8 mouse cellular contexts compared by ENCODE assay signal in the genomic region with DNA sequence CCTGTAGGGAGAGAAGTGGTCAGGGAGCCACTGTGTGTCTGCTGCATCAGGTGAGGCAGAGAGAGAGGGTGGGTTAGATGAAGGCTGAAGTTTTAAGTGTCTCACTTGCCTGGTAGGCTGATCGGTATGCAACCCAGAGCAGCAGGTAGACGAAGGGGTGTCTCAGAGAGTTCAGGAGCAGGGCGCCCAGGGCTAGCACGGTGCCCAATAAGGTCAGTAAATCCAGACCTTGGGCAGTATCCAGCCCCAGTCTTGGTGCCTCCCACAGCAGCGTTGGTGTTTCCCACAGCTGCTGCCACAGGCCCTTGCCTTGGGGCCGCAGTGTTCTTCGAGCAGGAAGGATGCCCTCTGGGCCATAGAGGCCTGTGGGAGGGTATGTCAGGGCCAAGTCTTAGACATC. TPM values are rescaled to one million over a fixed set of nuclear protein-coding genes. Genes with fewer than 3 reads are reported as not detected.
A peak's percentile ranks its signal among the peaks of the same experiment; 100 is the strongest.
DNase-seq lines count a peak whose midpoint lies in the region; ATAC-seq and TF ChIP-seq lines count a peak whose summit lies in the region.

No protein-coding gene starts in this region.

- peaks cover 7% of the 10 kb centered on the region for H3K4me1 ChIP-seq in testis, adult 2 months (ENCODE audit: control insufficient read depth, insufficient read depth, low read length)
- peaks cover 18% of the 10 kb centered on the region for H3K4me1 ChIP-seq in limb, embryonic 14.5 days (ENCODE audit: control insufficient read depth, insufficient read depth, low read length)

- TF ChIP-seq POLR2A in testis, adult 2 months (IDR thresholded peaks at IDR 0.05; ENCODE audit: control insufficient read depth, low read depth, low read length): no peak; the same call in 1 of the 2 replicates
- no peak for TF ChIP-seq POLR2A in limb, embryonic 14.5 days (IDR thresholded peaks at IDR 0.05; ENCODE audit: borderline replicate concordance, extremely low read depth, insufficient read depth, insufficient read length)

- no peak for TF ChIP-seq CTCF in testis, adult 2 months (IDR thresholded peaks at IDR 0.05; ENCODE audit: control insufficient read depth, insufficient read depth, insufficient replicate concordance, low read depth, low read length)

- H3K4me2 ChIP-seq in limb, embryonic 14.5 days (replicated peaks; ENCODE audit: low read depth, low read length, severe bottlenecking): peak overlapping the region; percentile 77

- DNase-seq in cerebellum, adult 11-12 months: peak; percentile 43
- DNase-seq in cerebellum, adult 11 months: no peak
- no peak for DNase-seq in testis, postnatal 14 days (ENCODE audit: low spot score)
- DNase-seq in limb, embryonic 14.5 days (ENCODE audit: low spot score): no peak
- peak; percentile 49 for DNase-seq in testis, postnatal 10 days (ENCODE audit: low spot score)
- DNase-seq in B cell, adult 2 months: no peak
- DNase-seq in yolk sac, embryonic 10.5 days (ENCODE audit: low spot score): no peak

- WGBS in limb, embryonic 14.5 days: 84% methylated on average over 6 of the region's 7 CpGs

- H3K9ac ChIP-seq in limb, embryonic 14.5 days (ENCODE audit: low read depth, low read length, severe bottlenecking): peak overlapping the region; percentile 83

- H3K4me3 ChIP-seq in testis, adult 2 months (ENCODE audit: control insufficient read depth, low read depth, low read length): peak overlapping the region; percentile 98
- peak overlapping the region; percentile 89 for H3K4me3 ChIP-seq in limb, embryonic 14.5 days (replicated peaks; ENCODE audit: low read length)

- peaks cover 2% of the 10 kb centered on the region for H3K36me3 ChIP-seq in testis, adult 2 months (ENCODE audit: control insufficient read depth, insufficient read depth, low read length)
- peaks cover 49% of the 10 kb centered on the region for H3K36me3 ChIP-seq in limb, embryonic 14.5 days (ENCODE audit: control insufficient read depth, insufficient read depth, low read length)

- H3K27ac ChIP-seq in testis, adult 2 months (ENCODE audit: control insufficient read depth, insufficient read depth, low read depth, low read length): no peak overlapping the region
- no peak overlapping the region for H3K27ac ChIP-seq in limb, embryonic 14.5 days (replicated peaks; ENCODE audit: low read depth, low read length)

- no peaks in the 10 kb centered on the region for H3K27me3 ChIP-seq in testis, adult 2 months (ENCODE audit: control insufficient read depth, insufficient read depth, low read length)
- H3K27me3 ChIP-seq in limb, embryonic 14.5 days (ENCODE audit: control insufficient read depth, insufficient read depth, low read length): no peaks in the 10 kb centered on the region

- no peaks in the 10 kb centered on the region for H3K9me3 ChIP-seq in limb, embryonic 14.5 days (ENCODE audit: control insufficient read depth, low read length)

- ATAC-seq in limb, embryonic 14.5 days (ENCODE audit: low FRiP score, low read depth): no peak

RNA-seq across cellular contexts. Expression of gene Lmf2, which starts 1.0 kb away (rescaled TPM):
- 43.0 and 46.6 TPM in 2 replicates for polyA plus RNA-seq in testis, adult 2 months (2012; rRNA removed)
- 55.7 and 74.0 TPM in 2 replicates for polyA plus RNA-seq in limb, embryonic 14.5 days (2012; rRNA removed)
- 49.1 and 53.6 TPM in 2 replicates for polyA plus RNA-seq in limb, embryonic 14.5 days (2014; fragmentation: Nextera tagmentation; extraction: Ambion mirVana)

RNA-seq across cellular contexts. Expression of gene Ncaph2, which starts 1.1 kb away (rescaled TPM):
- 41.5 and 44.7 TPM in 2 replicates for polyA plus RNA-seq in testis, adult 2 months (2012; rRNA removed)
- 153 and 209 TPM in 2 replicates for polyA plus RNA-seq in limb, embryonic 14.5 days (2012; rRNA removed)
- polyA plus RNA-seq in limb, embryonic 14.5 days (2014; fragmentation: Nextera tagmentation; extraction: Ambion mirVana): 145 and 160 TPM in 2 replicates

RNA-seq across cellular contexts. Expression of gene Sco2, which starts 19.2 kb away (rescaled TPM):
- polyA plus RNA-seq in testis, adult 2 months (2012; rRNA removed): 31.1 and 34.1 TPM in 2 replicates
- polyA plus RNA-seq in limb, embryonic 14.5 days (2012; rRNA removed): 19.8 and 27.2 TPM in 2 replicates
- polyA plus RNA-seq in limb, embryonic 14.5 days (2014; fragmentation: Nextera tagmentation; extraction: Ambion mirVana): 7.5 and 10.3 TPM in 2 replicates

RNA-seq across cellular contexts. Expression of gene Miox, which starts 20.3 kb away (rescaled TPM):
- 0.81 and 1.7 TPM in 2 replicates for polyA plus RNA-seq in testis, adult 2 months (2012; rRNA removed)
- not detected in 2 replicates for polyA plus RNA-seq in limb, embryonic 14.5 days (2012; rRNA removed)
- not detected in 2 replicates for polyA plus RNA-seq in limb, embryonic 14.5 days (2014; fragmentation: Nextera tagmentation; extraction: Ambion mirVana)

RNA-seq across cellular contexts. Expression of gene Tymp, which starts 22.4 kb away (rescaled TPM):
- polyA plus RNA-seq in testis, adult 2 months (2012; rRNA removed): 0.74 and 1.6 TPM in 2 replicates
- polyA plus RNA-seq in limb, embryonic 14.5 days (2012; rRNA removed): 2.0 and 3.3 TPM in 2 replicates
- 1.3 and 1.6 TPM in 2 replicates for polyA plus RNA-seq in limb, embryonic 14.5 days (2014; fragmentation: Nextera tagmentation; extraction: Ambion mirVana)

Comparison
In these comparisons a context has a peak if more than half of its experiments do, and no peak if none do; other contexts are left out.
1. DNase-seq: peak in cerebellum, adult 11-12 months (single experiment) and testis, postnatal 10 days (single experiment); none in cerebellum, adult 11 months (single experiment), testis, postnatal 14 days (single experiment), limb, embryonic 14.5 days (single experiment), B cell, adult 2 months (0 of 2) and yolk sac, embryonic 10.5 days (single experiment).